Mouse (Mus musculus) brain, embryonic 14.5 days (tissue): ENCODE measurements around the gene Sys1.

Experiments
- CTCF ChIP-seq: fragments of 200-500 bp; IDR thresholded peaks from 2 replicates; pipeline ENCODE4 v1.5.1; 2012; ENCODE audit warnings: inconsistent platforms, mild to moderate bottlenecking, moderate library complexity, borderline replicate concordance; ENCODE audit not compliant: insufficient read depth, insufficient read length; ENCODE audit errors: extremely low read depth
- POLR2A ChIP-seq: fragments of 200-500 bp; IDR thresholded peaks from 2 replicates; pipeline ENCODE4 v1.6.1; 2012; ENCODE audit warnings: mild to moderate bottlenecking, inconsistent platforms, borderline replicate concordance; ENCODE audit not compliant: poor library complexity, insufficient read depth, insufficient read length, severe bottlenecking; ENCODE audit errors: extremely low read depth

DNA sequence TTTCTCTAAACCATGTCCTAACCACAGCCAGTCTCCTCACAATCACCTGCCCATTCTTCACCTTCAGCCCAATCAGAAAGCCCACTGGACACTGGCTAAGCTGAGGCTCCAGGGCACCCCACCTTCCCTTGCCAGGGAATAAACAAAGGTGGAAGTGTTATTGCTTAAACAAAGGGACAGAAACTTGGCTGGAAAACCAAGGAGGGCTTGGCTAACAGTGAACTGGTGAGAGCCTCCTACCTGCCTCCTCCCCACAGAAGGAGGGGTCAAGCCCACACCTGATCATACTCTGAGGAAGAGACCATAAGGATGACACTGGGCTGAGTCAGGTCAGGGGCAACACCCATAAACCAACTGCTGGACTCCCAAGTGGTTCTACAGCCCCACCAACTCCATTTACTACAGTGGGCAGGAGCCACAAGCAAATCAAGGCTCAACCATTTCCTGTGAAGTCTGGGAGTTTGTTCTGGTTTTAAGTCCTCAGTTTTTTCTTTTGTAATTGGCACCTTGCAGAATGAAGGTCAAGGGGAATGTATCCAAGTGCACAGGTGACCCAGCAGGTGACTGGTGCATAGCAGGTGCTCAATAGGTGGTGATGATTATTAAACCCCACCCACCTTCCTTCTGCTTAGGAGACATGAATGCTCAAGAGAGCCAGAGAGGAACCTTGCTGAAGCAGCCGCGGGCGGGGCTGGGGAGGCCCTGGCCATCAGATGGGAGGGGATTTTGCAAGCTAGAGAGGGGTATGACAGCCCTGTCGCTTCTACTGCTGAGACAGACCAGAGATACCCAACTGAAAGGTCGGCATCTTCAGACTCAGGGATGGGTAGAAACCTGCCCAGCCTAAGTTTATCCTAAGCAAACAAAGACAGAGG lies 21.3 kb upstream of the Sys1 start:
- TF ChIP-seq CTCF = no peak
- no peak for TF ChIP-seq POLR2A
